Mouse (Mus musculus) hindbrain, embryonic 14.5 days (tissue): ENCODE measurements around the gene Bicc1. TPM values are rescaled to one million over a fixed set of nuclear protein-coding genes. Genes with fewer than 3 reads are reported as not detected.

Experiments used
- ATAC-seq: fragments of 200-750 bp; cut with Nextera tagmentation; 2 replicates; pipeline ENCODE4 v1.8.0; 2017; ENCODE audit warnings: moderate number of reproducible peaks, mild to moderate bottlenecking, moderate TSS enrichment, moderate library complexity; ENCODE audit not compliant: low FRiP score
- DNase-seq: peaks from one replicate; pipeline ENCODE4 v3.0.0-alpha.2; 2015; ENCODE audit warnings: low spot score
- H3K27ac ChIP-seq: fragments of 300-500 bp; sonication (generic); 2 replicates; pipeline ENCODE4 v1.5.1; 2014; ENCODE audit warnings: mild to moderate bottlenecking, moderate library complexity
- H3K27me3 ChIP-seq: fragments of 300-500 bp; sonication (generic); 2 replicates; pipeline ENCODE4 v1.6.1; 2014; ENCODE audit warnings: mild to moderate bottlenecking, low read length, mixed read lengths; ENCODE audit not compliant: control insufficient read depth, insufficient read depth
- H3K36me3 ChIP-seq: fragments of 300-500 bp; sonication (generic); replicated peaks from 2 replicates; pipeline ENCODE4 v1.6.1; 2014; ENCODE audit not compliant: control insufficient read depth, insufficient read depth
- H3K4me1 ChIP-seq: fragments of 300-500 bp; sonication (generic); replicated peaks from 2 replicates; pipeline ENCODE4 v1.6.1; 2014; ENCODE audit warnings: antibody characterized with exemption, low read length, mixed read lengths; ENCODE audit not compliant: control insufficient read depth, insufficient read depth
- H3K4me2 ChIP-seq: fragments of 300-500 bp; sonication (generic); replicated peaks from 2 replicates; pipeline ENCODE4 v1.6.1; 2014; ENCODE audit warnings: mild to moderate bottlenecking, moderate library complexity
- H3K4me3 ChIP-seq: fragments of 300-500 bp; sonication (generic); replicated peaks from 2 replicates; pipeline ENCODE4 v1.5.1; 2014; ENCODE audit warnings: mild to moderate bottlenecking, low read length
- H3K9ac ChIP-seq: fragments of 300-500 bp; sonication (generic); 2 replicates; pipeline ENCODE4 v1.6.1; 2014
- H3K9me3 ChIP-seq: fragments of 300-500 bp; sonication (generic); 2 replicates; pipeline ENCODE4 v1.6.1; 2016; ENCODE audit warnings: low read length; ENCODE audit not compliant: control insufficient read depth
- WGBS: fragments of 180-500 bp; shearing (Covaris S2); extraction: QIAGEN DNeasy Blood & Tissue Kit; methylation state at CpG from one replicate; pipeline ENCODE4 v1.1.7; 2014; 5-methylcytosine and 5-hydroxymethylcytosine counted together
- polyA plus RNA-seq: library from polyadenylated mRNA; unstranded; fragments of >200 nt; fragmentation: Nextera tagmentation; extraction: Ambion mirVana; gene quantifications from 2 replicates; pipeline ENCODE4 v1.2.1, GENCODE M21; 2014

Bicc1 gene
- polyA plus RNA-seq, 1 experiment from 2014 or later, result 6.8 TPM

DNA sequence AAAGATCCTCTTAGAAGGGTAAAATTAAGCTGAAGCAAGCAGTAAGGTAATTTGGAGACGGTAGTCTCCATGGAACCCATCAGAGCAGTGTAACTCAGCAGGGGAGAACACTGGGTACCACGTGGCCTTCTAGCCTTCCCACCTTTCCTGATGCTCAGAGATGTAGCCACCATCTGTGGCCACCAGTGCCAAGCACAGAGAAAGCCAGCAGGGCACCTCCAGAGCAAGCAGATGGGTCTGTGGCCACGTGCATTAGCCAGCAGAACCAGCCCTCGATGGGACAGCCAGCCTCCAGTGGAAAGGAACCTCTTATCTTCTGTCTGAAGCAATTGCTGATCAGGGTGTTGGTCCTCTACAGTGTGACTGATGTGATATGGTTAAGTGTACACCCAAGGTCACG lies 172.1 kb downstream of the Bicc1 start:
- WGBS, result 71% methylated on average over 5 of the region's 5 CpGs
- DNase-seq (no peak), ATAC-seq (no peak)
- Histone ChIP-seq H3K9ac (no peak overlapping the region), H3K4me3 (no peak overlapping the region), H3K4me1 (no peaks in the 10 kb centered on the region), H3K4me2 (no peak overlapping the region), H3K27ac (no peak overlapping the region), H3K36me3 (no peaks in the 10 kb centered on the region), H3K9me3 (no peaks in the 10 kb centered on the region), H3K27me3 (no peaks in the 10 kb centered on the region)

GRCm38 (mm10) chr10:70983036-70983670 lies 176.3 kb downstream of the Bicc1 start:
- no peak overlapping the region for H3K27ac ChIP-seq
- ATAC-seq (no peak), DNase-seq (no peak)
- H3K27me3 ChIP-seq, result no peaks in the 10 kb centered on the region
- no peaks in the 10 kb centered on the region for H3K36me3 ChIP-seq
- H3K4me3 ChIP-seq, result no peak overlapping the region
- no peaks in the 10 kb centered on the region for H3K9me3 ChIP-seq
- WGBS, result 84% methylated on average over 11 of the region's 11 CpGs
- H3K9ac ChIP-seq, result no peak overlapping the region
- no peaks in the 10 kb centered on the region for H3K4me1 ChIP-seq
- no peak overlapping the region for H3K4me2 ChIP-seq

GRCm38 (mm10) chr10:70982156-70982555 lies 177.3 kb downstream of the Bicc1 start:
- 96% methylated on average over 7 of the region's 7 CpGs for WGBS
- peaks cover 9% of the 10 kb centered on the region; the same call in 1 of the 2 replicates for H3K4me1 ChIP-seq
- no peak overlapping the region for H3K4me3 ChIP-seq
- H3K9me3 ChIP-seq, result no peaks in the 10 kb centered on the region
- no peak overlapping the region for H3K4me2 ChIP-seq
- no peaks in the 10 kb centered on the region for H3K36me3 ChIP-seq
- H3K27ac ChIP-seq, result no peak overlapping the region
- H3K9ac ChIP-seq, result no peak overlapping the region
- DNase-seq (no peak), ATAC-seq (no peak)
- H3K27me3 ChIP-seq, result no peaks in the 10 kb centered on the region

DNA sequence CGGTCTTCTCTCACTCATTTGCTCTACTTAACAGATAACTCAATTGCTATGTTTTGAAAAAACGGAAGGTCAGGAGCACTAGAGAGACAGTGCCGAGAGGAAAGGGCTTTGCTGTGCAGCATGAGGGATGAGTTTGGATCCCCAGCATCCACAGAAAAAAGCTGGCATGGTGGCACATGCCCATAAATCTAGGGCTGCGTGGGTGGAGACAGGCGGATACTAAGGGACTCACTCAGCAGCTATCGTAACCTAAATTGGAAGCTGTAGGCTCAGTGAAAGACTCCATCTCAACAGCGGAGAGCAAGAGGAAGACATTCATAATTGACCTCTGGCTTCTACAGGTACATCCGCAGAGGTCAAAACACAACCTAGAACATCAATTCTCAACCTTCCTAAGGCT lies 179.8 kb downstream of the Bicc1 start:
- Histone ChIP-seq H3K4me2 (no peak overlapping the region), H3K27ac (no peak overlapping the region), H3K27me3 (no peaks in the 10 kb centered on the region), H3K9ac (no peak overlapping the region), H3K4me3 (no peak overlapping the region), H3K36me3 (no peaks in the 10 kb centered on the region), H3K9me3 (no peaks in the 10 kb centered on the region), H3K4me1 (peaks cover 14% of the 10 kb centered on the region; the same call in 1 of the 2 replicates)
- 94% methylated on average over 8 of the region's 8 CpGs for WGBS
- no peak for DNase-seq
- no peak for ATAC-seq

DNA sequence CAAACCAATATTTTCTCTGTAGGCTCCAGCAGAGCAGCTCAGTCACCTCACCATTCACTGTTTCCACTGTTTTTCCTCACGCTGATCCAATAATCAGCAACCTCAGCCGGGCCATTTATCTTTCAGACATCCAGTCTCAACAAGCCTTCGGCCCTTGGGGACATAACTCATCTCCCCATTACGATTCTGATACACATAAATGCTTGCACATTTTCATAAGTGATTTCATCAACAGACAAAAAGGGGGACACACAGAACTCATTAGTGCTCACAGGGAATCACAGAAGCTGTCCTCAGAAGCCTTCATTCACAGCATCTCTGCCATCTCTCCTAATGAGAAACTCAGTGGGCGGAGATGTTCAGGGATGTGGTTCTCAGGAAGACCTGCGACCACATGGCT lies 182.4 kb downstream of the Bicc1 start:
- Histone ChIP-seq H3K36me3 (no peaks in the 10 kb centered on the region), H3K9me3 (no peaks in the 10 kb centered on the region), H3K4me2 (no peak overlapping the region), H3K9ac (no peak overlapping the region), H3K4me3 (no peak overlapping the region), H3K27me3 (no peaks in the 10 kb centered on the region), H3K4me1 (peaks cover 14% of the 10 kb centered on the region; the same call in 1 of the 2 replicates), H3K27ac (peak overlapping the region; percentile 32; the same call in 1 of the 2 replicates)
- no peak for ATAC-seq
- 56% methylated on average over 6 of the region's 6 CpGs for WGBS
- DNase-seq, result no peak

DNA sequence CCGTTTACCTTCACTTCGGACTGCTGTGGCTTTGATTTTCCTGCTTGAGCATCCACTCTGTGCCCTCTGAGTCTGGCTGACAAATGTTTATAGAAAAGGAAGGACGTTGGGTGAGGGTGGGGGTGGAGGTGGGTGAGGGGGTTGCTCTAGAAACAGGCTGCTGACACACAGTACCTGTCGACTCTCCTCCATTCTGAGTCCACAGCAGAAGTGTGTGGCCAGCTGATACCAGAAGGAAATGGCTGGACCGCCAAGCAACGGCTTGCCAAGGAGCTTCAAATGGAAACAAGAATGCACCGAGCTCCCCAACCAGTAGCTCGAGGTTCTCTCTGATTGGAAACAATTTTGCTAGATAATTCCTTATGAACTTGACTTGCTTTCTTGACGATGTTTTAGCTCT lies 182.9 kb downstream of the Bicc1 start:
- Histone ChIP-seq H3K4me2 (no peak overlapping the region), H3K27me3 (no peaks in the 10 kb centered on the region), H3K9ac (no peak overlapping the region), H3K4me1 (peaks cover 14% of the 10 kb centered on the region; the same call in 1 of the 2 replicates), H3K27ac (peak overlapping the region; percentile 32; the same call in 1 of the 2 replicates), H3K4me3 (no peak overlapping the region), H3K9me3 (no peaks in the 10 kb centered on the region), H3K36me3 (no peaks in the 10 kb centered on the region)
- DNase-seq, result no peak
- ATAC-seq, result no peak
- WGBS, result 75% methylated on average over 9 of the region's 9 CpGs

GRCm38 (mm10) chr10:70971156-70971555 lies 188.3 kb downstream of the Bicc1 start:
- Histone ChIP-seq H3K27me3 (no peaks in the 10 kb centered on the region), H3K4me3 (no peak overlapping the region), H3K4me2 (no peak overlapping the region), H3K9ac (no peak overlapping the region), H3K4me1 (no peaks in the 10 kb centered on the region), H3K27ac (no peak overlapping the region), H3K36me3 (no peaks in the 10 kb centered on the region), H3K9me3 (no peaks in the 10 kb centered on the region)
- ATAC-seq (no peak), DNase-seq (no peak)
- WGBS, result 74% methylated on average over 11 of the region's 11 CpGs

- H3K4me3 ChIP-seq, result no peak overlapping the region
- 79% methylated on average over 13 of the region's 13 CpGs for WGBS
- no peak overlapping the region for H3K4me2 ChIP-seq
- no peaks in the 10 kb centered on the region for H3K4me1 ChIP-seq
- ATAC-seq (no peak), DNase-seq (no peak)
- H3K9ac ChIP-seq, result no peak overlapping the region
- no peaks in the 10 kb centered on the region for H3K36me3 ChIP-seq
- H3K27me3 ChIP-seq, result no peaks in the 10 kb centered on the region
- no peaks in the 10 kb centered on the region for H3K9me3 ChIP-seq
- H3K27ac ChIP-seq, result no peak overlapping the region
These were observed 190.4 kb downstream of the Bicc1 start for GRCm38 (mm10) chr10:70968848-70969683.

DNA sequence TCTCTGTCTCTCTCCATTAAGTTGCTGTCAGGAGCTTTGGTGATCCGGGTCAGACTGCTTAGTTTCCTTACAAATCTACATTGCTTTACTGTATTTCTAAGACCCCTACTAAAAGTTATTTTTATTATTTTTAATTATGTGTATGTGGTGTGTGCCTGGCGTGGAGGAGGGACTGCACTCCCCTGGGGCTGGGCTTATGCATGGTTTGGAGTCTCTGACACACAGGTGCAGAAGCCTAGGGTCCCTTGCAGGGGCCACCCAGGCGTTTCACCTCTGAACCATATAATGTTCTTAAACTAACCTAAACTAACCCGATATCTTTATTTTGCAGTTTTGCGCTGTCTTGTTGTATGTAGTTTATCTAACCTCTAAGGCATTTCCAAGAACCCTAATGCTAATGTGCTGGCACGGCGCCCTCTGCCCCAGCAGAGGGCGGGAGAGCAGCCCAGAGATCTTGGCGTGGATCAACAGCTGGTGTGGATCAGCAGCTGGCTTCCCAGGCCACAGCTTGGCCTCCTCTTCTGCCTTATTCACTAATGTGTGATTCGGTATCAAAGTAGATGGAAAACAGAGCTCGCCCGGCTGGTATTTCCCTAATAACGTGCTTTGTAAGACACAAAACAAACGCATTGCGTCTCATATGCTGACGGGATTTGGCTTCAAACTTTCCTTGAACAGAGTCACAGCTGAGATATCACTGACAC lies 192.7 kb downstream of the Bicc1 start:
- Histone ChIP-seq H3K4me1 (no peaks in the 10 kb centered on the region), H3K9ac (no peak overlapping the region), H3K4me2 (no peak overlapping the region), H3K27me3 (no peaks in the 10 kb centered on the region), H3K4me3 (no peak overlapping the region), H3K27ac (no peak overlapping the region), H3K9me3 (no peaks in the 10 kb centered on the region), H3K36me3 (no peaks in the 10 kb centered on the region)
- 78% methylated on average over 16 of the region's 16 CpGs for WGBS
- no peak for ATAC-seq
- no peak for DNase-seq
